Mouse (Mus musculus) forebrain, embryonic 15.5 days (tissue): ENCODE results near the gene Taar6. TPM values are rescaled to one million over a fixed set of nuclear protein-coding genes. Genes with fewer than 3 reads are reported as not detected.

Source experiments
- ATAC-seq: fragments of 200-750 bp; cut with Nextera tagmentation; replicated peaks from 2 replicates; pipeline ENCODE4 v1.8.0; 2017; ENCODE audit warnings: mild to moderate bottlenecking, moderate TSS enrichment, moderate library complexity
- H3K27ac ChIP-seq: fragments of 300-500 bp; sonication (generic); replicated peaks from 2 replicates; pipeline ENCODE4 v1.5.1; 2015; ENCODE audit warnings: mild to moderate bottlenecking, inconsistent platforms
- H3K27me3 ChIP-seq: fragments of 300-500 bp; sonication (generic); 2 replicates; pipeline ENCODE4 v1.6.1; 2015; ENCODE audit warnings: inconsistent platforms
- H3K36me3 ChIP-seq: fragments of 300-500 bp; sonication (generic); 2 replicates; pipeline ENCODE4 v1.6.1; 2015; ENCODE audit warnings: mild to moderate bottlenecking, inconsistent platforms
- H3K4me1 ChIP-seq: fragments of 300-500 bp; sonication (generic); 2 replicates; pipeline ENCODE4 v1.6.1; 2015; ENCODE audit warnings: inconsistent platforms
- H3K4me2 ChIP-seq: fragments of 300-500 bp; sonication (generic); replicated peaks from 2 replicates; pipeline ENCODE4 v1.6.1; 2015; ENCODE audit warnings: mild to moderate bottlenecking, inconsistent platforms
- H3K4me3 ChIP-seq: fragments of 300-500 bp; sonication (generic); 2 replicates; pipeline ENCODE4 v1.5.1; 2015; ENCODE audit warnings: mild to moderate bottlenecking, inconsistent platforms
- H3K9ac ChIP-seq: fragments of 300-500 bp; sonication (generic); replicated peaks from 2 replicates; pipeline ENCODE4 v1.6.1; 2015; ENCODE audit warnings: mild to moderate bottlenecking, inconsistent platforms
- H3K9me3 ChIP-seq: fragments of 300-500 bp; sonication (generic); 2 replicates; pipeline ENCODE4 v1.6.1; 2016; ENCODE audit warnings: inconsistent platforms
- WGBS: fragments of 180-500 bp; shearing (Covaris S2); methylation state at CpG from one replicate; pipeline ENCODE4 v1.1.7; 2015; ENCODE audit warnings: mixed read lengths; 5-methylcytosine and 5-hydroxymethylcytosine counted together
- polyA plus RNA-seq: library from polyadenylated mRNA; unstranded; fragments of >200 nt; fragmentation: Nextera tagmentation; extraction: Ambion mirVana; gene quantifications from 2 replicates; pipeline ENCODE4 v1.2.1, GENCODE M21; 2015

The Taar6 gene
- polyA plus RNA-seq, 1 experiment from 2014 or later = not detected

- H3K27ac ChIP-seq = no peak within 1 kb of the TSS
- H3K4me3 ChIP-seq = no peak within 1 kb of the TSS
- H3K4me1 ChIP-seq = no peaks in the 10 kb centered on the region
- no peaks in the 10 kb centered on the region for H3K9me3 ChIP-seq
- H3K27me3 ChIP-seq = no peaks in the 10 kb centered on the region
- H3K4me2 ChIP-seq = no peak within 1 kb of the TSS
- no peak within 1 kb of the TSS for H3K9ac ChIP-seq
- no peak for ATAC-seq
- no peaks in the 10 kb centered on the region for H3K36me3 ChIP-seq
- 93% methylated on average over 11 of the region's 11 CpGs for WGBS
These were observed 14.7 kb downstream of the Taar6 start, which contains the start of gene Taar5 for GRCm38 (mm10) chr10:23970656-23971165. Gene Taar5 (plus strand): TSS chr10:23970706.

- Histone ChIP-seq H3K9me3 (no peaks in the 10 kb centered on the region), H3K27me3 (no peaks in the 10 kb centered on the region), H3K4me3 (no peak overlapping the region), H3K4me2 (no peak overlapping the region), H3K27ac (no peak overlapping the region), H3K36me3 (no peaks in the 10 kb centered on the region), H3K9ac (no peak overlapping the region), H3K4me1 (0 out of 2 replicates have a peak, but pooled peaks cover 5% of the 10 kb centered on the region)
- WGBS = 90% methylated on average over 6 of the region's 6 CpGs
- ATAC-seq = no peak
These were observed 20.4 kb downstream of the Taar6 start for GRCm38 (mm10) chr10:23964921-23965610.

DNA sequence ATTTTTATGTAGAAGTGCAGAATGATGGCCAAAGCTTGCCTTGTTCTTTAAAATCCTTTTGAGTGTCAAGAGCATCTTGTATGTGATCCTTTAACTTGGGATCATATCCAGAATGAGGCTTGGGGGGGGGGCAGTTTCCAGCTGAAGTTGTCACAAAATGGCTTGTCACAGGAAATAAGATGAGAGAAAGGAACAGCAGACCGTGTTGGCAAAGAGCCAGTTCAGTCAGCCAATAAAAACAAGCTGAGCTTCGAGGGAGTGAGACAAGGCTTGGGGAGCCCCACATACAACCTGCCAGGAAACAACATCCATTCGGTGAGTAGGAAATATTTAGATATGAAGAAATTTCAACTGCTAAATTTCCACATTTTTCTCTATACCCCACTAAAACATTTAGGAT is 22.0 kb downstream of the Taar6 start:
- Histone ChIP-seq H3K36me3 (no peaks in the 10 kb centered on the region), H3K4me1 (0 out of 2 replicates have a peak, but pooled peaks cover 5% of the 10 kb centered on the region), H3K9ac (no peak overlapping the region), H3K4me2 (no peak overlapping the region), H3K4me3 (no peak overlapping the region), H3K27ac (no peak overlapping the region), H3K27me3 (no peaks in the 10 kb centered on the region), H3K9me3 (no peaks in the 10 kb centered on the region)
- 39% methylated on average over 3 of the region's 3 CpGs for WGBS
- peak; percentile 76; the same call in 1 of the 2 replicates for ATAC-seq

DNA sequence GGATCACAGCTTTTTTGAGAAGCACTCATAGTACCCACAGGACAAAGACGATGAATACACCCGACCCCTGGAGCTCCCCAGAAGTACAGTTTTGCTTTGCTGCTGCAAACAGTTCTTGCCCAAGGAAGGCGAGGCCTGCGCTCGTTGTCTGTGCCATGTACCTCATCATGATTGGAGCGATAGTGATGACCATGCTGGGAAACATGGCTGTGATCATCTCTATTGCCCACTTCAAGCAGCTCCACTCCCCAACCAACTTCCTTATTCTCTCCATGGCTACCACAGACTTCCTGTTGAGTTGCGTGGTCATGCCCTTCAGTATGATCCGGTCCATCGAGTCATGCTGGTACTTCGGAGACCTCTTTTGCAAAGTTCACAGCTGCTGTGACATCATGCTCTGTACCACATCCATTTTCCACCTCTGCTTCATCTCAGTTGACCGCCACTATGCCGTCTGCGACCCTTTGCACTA is 25.0 kb downstream of the Taar6 start, which contains the start of gene Taar4:
Gene Taar4 (plus strand): TSS at position 51 of the 472 bp plus-strand sequence.
- H3K4me1 ChIP-seq = 0 out of 2 replicates have a peak, but pooled peaks cover 5% of the 10 kb centered on the region
- H3K27me3 ChIP-seq = no peaks in the 10 kb centered on the region
- 96% methylated on average over 13 of the region's 13 CpGs for WGBS
- H3K4me2 ChIP-seq = no peak within 1 kb of the TSS
- H3K27ac ChIP-seq = no peak within 1 kb of the TSS
- no peak within 1 kb of the TSS for H3K9ac ChIP-seq
- H3K36me3 ChIP-seq = no peaks in the 10 kb centered on the region
- no peaks in the 10 kb centered on the region for H3K9me3 ChIP-seq
- ATAC-seq = no peak
- no peak within 1 kb of the TSS for H3K4me3 ChIP-seq

DNA sequence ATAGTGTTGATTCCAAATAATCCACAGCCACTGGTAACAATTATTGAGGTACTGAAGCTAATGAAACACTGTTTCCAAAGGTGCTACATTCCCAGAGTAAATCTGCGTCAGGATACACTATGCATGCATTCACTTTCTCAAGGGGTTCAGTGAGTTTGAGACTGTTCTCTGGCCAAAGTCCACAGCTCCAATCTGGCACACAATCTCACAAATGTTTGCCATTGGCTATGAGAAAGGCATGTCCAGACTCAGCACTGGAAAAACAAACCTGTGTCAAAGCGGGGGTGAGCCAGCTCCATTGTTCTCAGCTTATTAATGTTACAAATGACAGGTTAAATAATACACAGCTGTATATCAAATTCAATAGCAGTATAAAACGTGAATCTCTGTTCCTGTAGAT is 26.4 kb downstream of the Taar6 start:
- Histone ChIP-seq H3K36me3 (no peaks in the 10 kb centered on the region), H3K9ac (no peak overlapping the region), H3K9me3 (no peaks in the 10 kb centered on the region), H3K27me3 (no peaks in the 10 kb centered on the region), H3K4me3 (no peak overlapping the region), H3K4me1 (0 out of 2 replicates have a peak, but pooled peaks cover 5% of the 10 kb centered on the region), H3K4me2 (no peak overlapping the region), H3K27ac (no peak overlapping the region)
- ATAC-seq = no peak
- 73% methylated on average over 3 of the region's 3 CpGs for whole genome bisulfite sequencing

- Histone ChIP-seq H3K27ac (no peak overlapping the region), H3K9me3 (no peaks in the 10 kb centered on the region), H3K4me2 (no peak overlapping the region), H3K27me3 (no peaks in the 10 kb centered on the region), H3K4me3 (no peak overlapping the region), H3K9ac (no peak overlapping the region), H3K4me1 (no peaks in the 10 kb centered on the region), H3K36me3 (no peaks in the 10 kb centered on the region)
- WGBS = 86% methylated on average over 6 of the region's 6 CpGs
- ATAC-seq = no peak
These were observed 33.7 kb downstream of the Taar6 start for GRCm38 (mm10) chr10:23951714-23952113.

- no peak for ATAC-seq
These were observed 35.9 kb downstream of the Taar6 start, which contains the start of gene Taar3 for GRCm38 (mm10) chr10:23949508-23950005. Gene Taar3 (plus strand): TSS chr10:23949558.

DNA sequence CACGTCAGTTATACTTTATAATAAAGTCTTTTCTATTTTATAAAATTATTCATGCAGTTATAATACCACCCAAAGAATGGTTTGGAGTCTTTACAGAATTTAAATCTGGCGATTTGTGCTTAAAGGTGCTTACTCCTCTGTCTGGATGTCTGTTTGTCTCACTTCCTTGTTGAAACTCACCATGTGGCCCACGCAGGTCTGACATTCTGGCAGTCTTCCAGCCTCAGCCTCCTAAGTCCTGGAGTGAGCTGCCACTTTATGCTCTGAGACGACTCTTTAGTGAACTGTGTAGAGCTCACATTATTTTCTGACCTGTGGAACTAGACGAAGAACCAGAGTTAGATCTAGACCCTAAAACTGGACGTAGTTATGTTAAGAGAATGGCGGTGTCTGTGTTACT is 37.4 kb downstream of the Taar6 start:
- Histone ChIP-seq H3K27me3 (no peaks in the 10 kb centered on the region), H3K9ac (no peak overlapping the region), H3K4me2 (no peak overlapping the region), H3K4me1 (no peaks in the 10 kb centered on the region), H3K36me3 (no peaks in the 10 kb centered on the region), H3K4me3 (no peak overlapping the region), H3K9me3 (no peaks in the 10 kb centered on the region), H3K27ac (no peak overlapping the region)
- ATAC-seq = no peak
- 48% methylated on average over 7 of the region's 7 CpGs for WGBS

More at GRCm38 (mm10) chr10:23949508-23950005, 35.9 kb downstream of the Taar6 start, which contains the start of gene Taar3:
- Histone ChIP-seq H3K4me1 (no peaks in the 10 kb centered on the region), H3K9me3 (no peaks in the 10 kb centered on the region), H3K9ac (no peak within 1 kb of the TSS), H3K27me3 (no peaks in the 10 kb centered on the region), H3K36me3 (no peaks in the 10 kb centered on the region), H3K4me3 (no peak within 1 kb of the TSS), H3K27ac (no peak within 1 kb of the TSS), H3K4me2 (no peak within 1 kb of the TSS)
- 91% methylated on average over 16 of the region's 16 CpGs for WGBS

GRCm38 (mm10) chr10:23942465-23942864 is 43.0 kb downstream of the Taar6 start:
- Histone ChIP-seq H3K4me3 (no peak overlapping the region), H3K9me3 (no peaks in the 10 kb centered on the region), H3K4me1 (no peaks in the 10 kb centered on the region), H3K27ac (no peak overlapping the region), H3K4me2 (no peak overlapping the region), H3K9ac (no peak overlapping the region), H3K36me3 (no peaks in the 10 kb centered on the region), H3K27me3 (no peaks in the 10 kb centered on the region)
- no peak for ATAC-seq
- 85% methylated on average over 5 of the region's 5 CpGs for WGBS

GRCm38 (mm10) chr10:23938312-23938711 is 47.1 kb downstream of the Taar6 start, which contains the start of gene Taar2:
Gene Taar2 (plus strand): TSS chr10:23938572.
- H3K36me3 ChIP-seq = no peaks in the 10 kb centered on the region
- ATAC-seq = no peak
- H3K27me3 ChIP-seq = no peaks in the 10 kb centered on the region
- H3K9ac ChIP-seq = no peak within 1 kb of the TSS
- 48% methylated on average over 6 of the region's 6 CpGs for WGBS
- no peak within 1 kb of the TSS for H3K4me3 ChIP-seq
- no peaks in the 10 kb centered on the region for H3K9me3 ChIP-seq
- no peaks in the 10 kb centered on the region for H3K4me1 ChIP-seq
- H3K27ac ChIP-seq = no peak within 1 kb of the TSS
- no peak within 1 kb of the TSS for H3K4me2 ChIP-seq

GRCm38 (mm10) chr10:23937613-23938012 is 47.8 kb downstream of the Taar6 start:
- H3K36me3 ChIP-seq = no peaks in the 10 kb centered on the region
- ATAC-seq = no peak
- H3K27ac ChIP-seq = no peak overlapping the region
- H3K27me3 ChIP-seq = no peaks in the 10 kb centered on the region
- no peak overlapping the region for H3K9ac ChIP-seq
- no peaks in the 10 kb centered on the region for H3K4me1 ChIP-seq
- H3K4me3 ChIP-seq = no peak overlapping the region
- WGBS = 40% methylated on average over 4 of the region's 4 CpGs
- H3K4me2 ChIP-seq = no peak overlapping the region
- H3K9me3 ChIP-seq = no peaks in the 10 kb centered on the region
